Mouse (Mus musculus) frontal cortex, adult 2 months (tissue): ENCODE measurements at regions not wholly inside any gene's neighbourhood (a gene's known extent, or its start where the extent isn't known, plus 50 kb on each side); places are given as distances from the start of the nearest gene placed in this dataset.

Source experiments
- DNase-seq, 2 experiments: peaks; one replicate each; pipeline ENCODE4 v3.0.0; 2022; ENCODE audit warnings: low spot score in 1 of 2; ENCODE audit errors: extremely low spot score in 1 of 2

GRCm38 (mm10) chr6:27029008-27029407 lies 1106.0 kb downstream of the Grm8 start:
- DNase-seq, result peak in 1 of 2 experiments; percentile 6

DNA sequence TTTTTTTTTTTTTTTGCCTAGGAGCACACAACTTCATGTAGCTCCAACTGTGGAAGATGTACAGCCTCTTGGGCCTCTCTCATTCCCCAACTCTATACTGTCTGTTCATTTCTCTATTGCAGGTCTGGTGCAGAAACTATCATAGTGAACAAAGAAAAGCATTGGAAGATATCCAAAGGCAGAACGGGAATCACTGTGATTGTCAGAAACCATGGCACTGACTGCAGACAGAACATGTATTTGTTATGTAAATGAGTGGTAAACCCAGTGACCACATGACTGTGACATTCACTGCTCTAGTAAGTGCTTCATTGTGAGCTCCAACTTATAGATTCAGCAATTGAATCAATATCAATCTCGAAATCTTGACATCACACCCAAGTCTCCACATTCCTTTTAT lies 1106.6 kb downstream of the Grm8 start:
- DNase-seq, result no peak

- DNase-seq, result no peak
Measured at GRCm38 (mm10) chr6:27021697-27022096, 1113.3 kb downstream of the Grm8 start.

DNA sequence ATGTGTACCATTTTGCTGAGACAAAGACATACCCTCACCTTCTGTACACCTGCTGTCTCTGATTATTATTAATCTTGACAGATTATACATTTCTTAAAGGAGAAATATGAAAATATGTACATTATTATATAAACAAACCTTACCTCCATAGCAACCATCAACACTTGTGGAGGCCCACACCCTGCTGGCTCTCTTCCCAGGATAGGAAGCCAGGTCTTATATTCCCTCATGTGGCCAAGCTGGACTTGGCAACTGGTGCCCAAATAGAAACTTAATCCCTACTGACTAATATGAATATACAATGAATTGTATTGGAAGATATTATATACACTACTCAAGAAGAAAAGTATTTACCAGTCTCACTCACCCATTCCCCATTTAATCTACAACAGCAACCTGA lies 1120.5 kb downstream of the Grm8 start:
- DNase-seq, result no peak

DNA sequence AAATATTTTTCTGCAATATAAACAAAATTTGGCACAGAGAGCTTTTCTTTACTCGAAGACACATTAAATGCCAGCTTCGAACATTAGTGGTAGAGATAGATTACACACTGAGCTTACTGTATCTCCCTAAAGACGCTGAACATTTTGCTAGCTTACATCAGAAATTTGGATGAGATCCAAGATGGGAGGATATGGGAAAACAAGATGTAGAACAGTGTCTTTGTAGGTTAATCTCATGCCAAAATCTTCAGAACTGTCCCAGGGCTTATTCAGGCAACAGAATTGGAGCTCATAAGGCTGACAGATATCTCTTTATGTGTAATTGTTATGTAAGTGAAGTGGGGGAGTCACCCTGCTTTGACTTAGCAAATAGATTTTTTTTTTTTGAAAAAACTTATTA lies 1158.4 kb downstream of the Grm8 start:
- DNase-seq, result peak in 1 of 2 experiments; percentile 7

GRCm38 (mm10) chr6:26949166-26949565 lies 1140.1 kb upstream of the Pot1a start:
- no peak for DNase-seq
